Mouse (Mus musculus): ENCODE measurements at regions not wholly inside any gene's neighbourhood (a gene's known extent, or its start where the extent isn't known, plus 50 kb on each side); places are given as distances from the start of the nearest gene placed in this dataset.
A peak's percentile ranks its signal among the peaks of the same experiment; 100 is the strongest.

DNA sequence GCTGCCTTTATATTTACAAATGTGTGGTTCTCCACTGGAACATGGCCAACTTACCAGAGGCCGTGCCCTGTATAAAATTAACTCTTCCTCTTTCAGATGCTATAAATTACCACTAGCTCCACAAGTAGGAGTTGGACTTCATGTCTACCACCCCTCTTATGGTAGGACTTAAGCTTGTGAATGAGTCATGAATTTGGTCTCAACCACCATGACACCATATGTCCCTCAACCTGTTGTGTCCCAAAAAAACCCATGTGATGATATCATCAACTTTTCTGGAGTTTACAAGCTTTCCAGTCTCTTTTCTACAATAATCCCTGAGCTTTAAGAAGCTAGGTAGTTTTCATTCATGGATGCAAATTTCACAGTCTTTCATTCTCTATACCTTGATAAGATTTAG, 1951.4 kb downstream of the Pcdh7 start:
- DNase-seq (ENCODE audit: low read depth), result no peak
- TF ChIP-seq CTCF (IDR thresholded peaks at IDR 0.05; ENCODE audit: borderline replicate concordance, extremely low read depth, insufficient read depth, insufficient read length) (no peak), POLR2A (IDR thresholded peaks at IDR 0.05; ENCODE audit: borderline replicate concordance, extremely low read depth, insufficient read depth, insufficient read length, poor library complexity, severe bottlenecking) (no peak)

DNA sequence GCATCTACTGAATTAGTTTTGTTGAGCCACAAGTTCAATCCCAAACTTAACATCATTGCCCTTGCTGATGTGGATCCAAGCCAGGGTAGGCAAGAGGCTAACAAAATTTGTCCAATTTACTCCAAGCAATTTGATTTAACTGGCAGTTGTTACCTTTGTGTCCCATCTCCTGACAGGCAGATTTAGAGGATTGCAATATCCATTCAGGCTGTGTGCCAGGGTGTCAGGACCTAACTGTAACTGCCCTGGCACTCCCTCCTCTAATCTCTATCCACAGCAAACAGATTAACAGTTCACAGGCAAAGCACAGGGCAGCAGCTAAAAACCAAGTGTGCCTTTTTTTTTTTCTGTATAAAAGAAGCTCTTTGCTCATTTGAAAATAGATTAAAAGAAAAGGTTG, 1982.2 kb downstream of the Pcdh7 start:
- TF ChIP-seq CTCF (IDR thresholded peaks at IDR 0.05; ENCODE audit: borderline replicate concordance, extremely low read depth, insufficient read depth, insufficient read length), result no peak
- no peak for TF ChIP-seq POLR2A (IDR thresholded peaks at IDR 0.05; ENCODE audit: borderline replicate concordance, extremely low read depth, insufficient read depth, insufficient read length, poor library complexity, severe bottlenecking)
- DNase-seq (ENCODE audit: low read depth), result peak; percentile 31

DNA sequence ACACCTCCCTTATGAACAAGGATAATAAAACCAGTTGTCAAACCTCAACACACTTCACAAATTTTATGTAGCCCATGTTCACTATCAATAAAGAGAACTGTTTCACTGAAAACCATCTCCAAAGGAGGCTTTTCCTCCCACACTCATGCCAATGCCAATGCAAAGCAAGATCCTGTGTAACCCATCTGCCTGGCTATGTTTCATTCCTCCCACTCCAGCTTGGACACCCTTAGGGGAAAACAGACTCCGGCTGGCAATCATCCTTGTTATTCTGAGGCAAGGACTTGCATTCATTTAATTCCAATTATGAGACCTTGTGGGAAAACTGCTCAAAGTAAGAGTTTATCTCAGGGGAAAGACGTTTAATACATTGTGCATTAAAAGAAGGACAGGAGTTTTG, 1997.7 kb downstream of the Pcdh7 start:
- TF ChIP-seq POLR2A (IDR thresholded peaks at IDR 0.05; ENCODE audit: borderline replicate concordance, extremely low read depth, insufficient read depth, insufficient read length, poor library complexity, severe bottlenecking), result no peak
- TF ChIP-seq CTCF (IDR thresholded peaks at IDR 0.05; ENCODE audit: borderline replicate concordance, extremely low read depth, insufficient read depth, insufficient read length), result no peak
- DNase-seq (ENCODE audit: low read depth), result peak; percentile 44

DNA sequence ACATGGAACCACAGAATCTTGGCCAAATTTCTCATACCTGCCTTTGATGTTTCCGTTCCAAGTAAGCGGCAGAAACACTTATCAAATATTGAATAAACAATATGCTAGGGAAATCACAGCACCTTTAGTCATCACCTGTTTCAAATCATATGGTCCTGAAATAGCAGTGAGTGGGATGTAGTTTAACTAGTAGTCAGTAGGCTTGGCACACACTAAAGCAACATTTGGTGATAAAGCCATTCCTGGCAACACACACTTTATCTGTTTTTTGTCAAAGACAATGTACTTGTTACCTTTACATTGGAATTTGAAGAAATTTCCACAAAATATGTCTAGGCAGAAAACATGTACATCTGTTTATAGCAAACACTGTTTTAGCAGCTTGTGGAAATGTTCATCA, 2038.5 kb downstream of the Pcdh7 start:
- no peak for TF ChIP-seq POLR2A (IDR thresholded peaks at IDR 0.05; ENCODE audit: borderline replicate concordance, extremely low read depth, insufficient read depth, insufficient read length, poor library complexity, severe bottlenecking)
- TF ChIP-seq CTCF (IDR thresholded peaks at IDR 0.05; ENCODE audit: borderline replicate concordance, extremely low read depth, insufficient read depth, insufficient read length), result no peak
- no peak for DNase-seq (ENCODE audit: low read depth)

DNA sequence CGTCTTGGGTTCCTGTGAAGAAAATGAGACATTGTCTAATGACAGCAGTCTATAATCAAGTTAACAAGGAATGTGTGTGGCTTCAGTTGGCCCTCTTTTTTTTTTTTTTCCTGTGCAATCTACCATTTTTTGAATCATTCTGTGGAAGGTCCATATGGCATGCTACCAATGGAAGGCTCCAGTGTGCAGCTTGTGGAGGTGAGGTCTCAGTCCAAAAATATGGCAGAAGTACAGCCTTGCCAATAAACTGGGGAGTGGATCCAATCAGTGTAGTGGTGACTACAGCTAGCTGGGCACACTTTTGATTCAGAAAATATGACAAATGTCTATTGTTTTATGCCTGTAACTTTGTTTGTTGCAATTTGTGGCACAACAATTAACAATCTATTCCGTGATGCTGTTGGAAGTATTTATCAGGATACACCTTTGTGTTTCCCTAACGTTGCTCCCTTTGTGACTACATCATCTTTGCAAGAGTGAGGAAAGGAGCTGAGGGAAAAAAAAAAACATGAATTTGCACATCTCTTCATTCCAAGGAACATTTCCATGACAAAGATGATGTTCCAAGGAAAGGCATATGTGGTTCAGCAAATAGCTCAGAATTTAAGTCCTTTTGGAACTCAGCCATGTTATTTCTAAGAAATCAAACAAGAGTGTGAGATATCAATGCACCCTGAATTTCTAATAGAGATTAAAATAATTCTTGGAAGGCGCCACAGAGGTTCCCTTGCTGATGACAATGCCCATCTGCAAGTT, 2039.1 kb downstream of the Pcdh7 start:
- DNase-seq (ENCODE audit: low read depth), result peak; percentile 62

More for the DNA sequence above, 2039.1 kb downstream of the Pcdh7 start:
- TF ChIP-seq POLR2A (IDR thresholded peaks at IDR 0.05; ENCODE audit: borderline replicate concordance, extremely low read depth, insufficient read depth, insufficient read length, poor library complexity, severe bottlenecking), result no peak
- no peak for TF ChIP-seq CTCF (IDR thresholded peaks at IDR 0.05; ENCODE audit: borderline replicate concordance, extremely low read depth, insufficient read depth, insufficient read length)

Data from brain, embryonic 14.5 days (tissue).